Mouse (Mus musculus) liver, embryonic 13.5 days (tissue): ENCODE measurements at regions not wholly inside any gene's neighbourhood (a gene's known extent, or its start where the extent isn't known, plus 50 kb on each side); places are given as distances from the start of the nearest gene placed in this dataset.
A peak's percentile ranks its signal among the peaks of the same experiment; 100 is the strongest.

Source experiments
- ATAC-seq: fragments of 200-750 bp; cut with Nextera tagmentation; 2 replicates; pipeline ENCODE4 v1.8.0; 2017; ENCODE audit warnings: low read depth, mild to moderate bottlenecking, moderate number of reproducible peaks, moderate library complexity
- DNase-seq: peaks from one replicate; pipeline ENCODE4 v3.0.0; 2022
- H3K27ac ChIP-seq: fragments of 300-500 bp; sonication (generic); 2 replicates; pipeline ENCODE4 v1.5.1; 2015; ENCODE audit warnings: moderate library complexity, mild to moderate bottlenecking, inconsistent platforms
- H3K27me3 ChIP-seq: fragments of 300-500 bp; sonication (generic); 2 replicates; pipeline ENCODE4 v1.6.1; 2015; ENCODE audit warnings: mild to moderate bottlenecking, inconsistent platforms
- H3K36me3 ChIP-seq: fragments of 300-500 bp; sonication (generic); 2 replicates; pipeline ENCODE4 v1.6.1; 2015; ENCODE audit warnings: mild to moderate bottlenecking, inconsistent platforms
- H3K4me1 ChIP-seq: fragments of 300-500 bp; sonication (generic); replicated peaks from 2 replicates; pipeline ENCODE4 v1.6.1; 2015; ENCODE audit warnings: inconsistent platforms
- H3K4me2 ChIP-seq: fragments of 300-500 bp; sonication (generic); 2 replicates; pipeline ENCODE4 v1.6.1; 2015; ENCODE audit warnings: inconsistent platforms, mild to moderate bottlenecking, moderate library complexity
- H3K4me3 ChIP-seq: fragments of 300-500 bp; sonication (generic); replicated peaks from 2 replicates; pipeline ENCODE4 v1.5.1; 2015; ENCODE audit warnings: mild to moderate bottlenecking, inconsistent platforms
- H3K9ac ChIP-seq: fragments of 300-500 bp; sonication (generic); 2 replicates; pipeline ENCODE4 v1.6.1; 2015; ENCODE audit warnings: mild to moderate bottlenecking, inconsistent platforms
- H3K9me3 ChIP-seq: fragments of 300-500 bp; sonication (generic); replicated peaks from 2 replicates; pipeline ENCODE4 v1.6.1; 2016; ENCODE audit warnings: inconsistent platforms
- WGBS: fragments of 180-500 bp; shearing (Covaris S2); methylation state at CpG from one replicate; pipeline ENCODE4 v1.1.7; 2015; ENCODE audit not compliant: insufficient replicate concordance; 5-methylcytosine and 5-hydroxymethylcytosine counted together

DNA sequence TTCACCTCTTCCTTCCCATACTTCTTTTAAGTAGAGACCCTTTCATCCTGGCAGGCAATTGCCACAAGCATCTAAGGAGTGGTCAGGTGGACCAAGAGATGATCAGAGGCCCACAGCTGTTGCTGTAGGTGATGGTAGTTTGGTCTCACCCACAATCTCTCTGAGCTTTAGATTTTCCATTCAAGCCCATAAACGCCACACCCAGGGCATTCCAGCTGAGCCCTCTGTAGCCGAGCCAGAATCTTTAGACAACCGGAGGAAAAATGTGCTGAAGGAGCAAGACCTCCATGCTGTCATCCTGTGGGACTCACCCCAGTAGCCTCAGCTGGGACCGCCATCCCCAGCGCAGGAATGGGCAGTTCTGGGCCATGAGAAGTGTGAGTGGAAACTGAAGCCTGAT is 93.7 kb upstream of the Dlx2 start:
- H3K27ac ChIP-seq = no peak overlapping the region
- no peak overlapping the region for H3K4me2 ChIP-seq
- no peak overlapping the region for H3K9ac ChIP-seq
- no peaks in the 10 kb centered on the region for H3K4me1 ChIP-seq
- ATAC-seq = no peak
- no peaks in the 10 kb centered on the region for H3K36me3 ChIP-seq
- no peak for DNase-seq
- WGBS = 76% methylated on average over 5 of the region's 5 CpGs
- H3K9me3 ChIP-seq = no peaks in the 10 kb centered on the region
- H3K4me3 ChIP-seq = no peak overlapping the region
- no peaks in the 10 kb centered on the region for H3K27me3 ChIP-seq

DNA sequence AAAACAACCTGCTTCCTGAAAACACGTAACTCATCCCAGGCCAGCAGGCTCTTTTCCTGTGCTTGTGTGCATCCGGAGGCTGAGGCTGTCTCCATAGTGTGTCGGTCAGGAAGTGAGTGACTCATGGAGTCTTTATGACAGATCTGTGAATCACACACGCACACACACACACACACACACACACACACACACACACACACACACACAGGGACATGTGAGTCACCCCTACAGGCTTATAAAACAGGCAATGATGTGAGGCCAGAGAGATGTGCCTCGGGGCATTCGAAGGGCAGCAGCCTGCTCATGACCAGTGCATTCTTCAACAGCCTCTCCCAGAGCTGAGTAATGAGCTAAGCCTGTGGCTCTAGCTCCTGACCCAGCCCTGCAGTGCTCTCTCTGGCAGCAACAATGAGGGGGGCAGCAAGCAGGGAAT is 97.5 kb upstream of the Dlx2 start:
- no peak overlapping the region for H3K4me3 ChIP-seq
- WGBS = 15% methylated on average over 6 of the region's 6 CpGs
- H3K27me3 ChIP-seq = no peaks in the 10 kb centered on the region
- no peaks in the 10 kb centered on the region for H3K9me3 ChIP-seq
- H3K4me2 ChIP-seq = no peak overlapping the region
- no peaks in the 10 kb centered on the region for H3K36me3 ChIP-seq
- DNase-seq (no peak), ATAC-seq (peak; percentile 36; the same call in 1 of the 2 replicates)
- H3K9ac ChIP-seq = no peak overlapping the region
- H3K27ac ChIP-seq = no peak overlapping the region
- no peaks in the 10 kb centered on the region for H3K4me1 ChIP-seq

DNA sequence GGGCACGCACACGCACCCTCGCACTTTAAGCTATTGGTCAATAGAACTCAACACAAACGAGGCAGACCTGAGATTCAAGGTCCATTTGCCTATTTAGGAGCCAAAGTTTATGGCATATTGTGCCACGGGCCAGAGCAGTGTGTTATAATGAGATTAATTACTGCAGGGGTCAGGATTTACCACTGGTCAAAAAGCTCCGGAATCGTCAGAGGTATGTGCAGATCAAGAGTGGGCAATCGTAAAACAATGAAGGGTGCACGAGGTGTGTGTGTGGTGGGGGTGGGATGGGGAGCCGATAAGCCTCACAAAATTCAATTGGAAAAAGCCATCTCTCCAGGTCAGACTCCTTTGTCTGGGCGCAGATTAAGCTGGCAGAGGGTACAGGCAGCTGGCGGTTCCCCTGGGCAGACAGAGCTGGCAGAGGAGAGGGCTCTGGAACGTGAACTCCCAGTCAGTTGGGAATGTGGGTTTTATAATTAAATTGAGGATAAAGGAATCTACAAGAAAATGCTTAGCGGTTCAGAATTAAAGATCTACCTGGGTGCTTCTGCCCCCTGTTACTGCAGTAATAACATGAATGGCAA is 97.4 kb upstream of the Itga6 start:
- Histone ChIP-seq H3K27ac (no peak overlapping the region), H3K9me3 (no peaks in the 10 kb centered on the region), H3K4me2 (no peak overlapping the region), H3K4me1 (no peaks in the 10 kb centered on the region; the same call in 1 of the 2 replicates), H3K9ac (no peak overlapping the region), H3K36me3 (no peaks in the 10 kb centered on the region), H3K4me3 (no peak overlapping the region), H3K27me3 (no peaks in the 10 kb centered on the region)
- no peak for ATAC-seq
- DNase-seq = no peak
- WGBS = 74% methylated on average over 14 of the region's 14 CpGs

DNA sequence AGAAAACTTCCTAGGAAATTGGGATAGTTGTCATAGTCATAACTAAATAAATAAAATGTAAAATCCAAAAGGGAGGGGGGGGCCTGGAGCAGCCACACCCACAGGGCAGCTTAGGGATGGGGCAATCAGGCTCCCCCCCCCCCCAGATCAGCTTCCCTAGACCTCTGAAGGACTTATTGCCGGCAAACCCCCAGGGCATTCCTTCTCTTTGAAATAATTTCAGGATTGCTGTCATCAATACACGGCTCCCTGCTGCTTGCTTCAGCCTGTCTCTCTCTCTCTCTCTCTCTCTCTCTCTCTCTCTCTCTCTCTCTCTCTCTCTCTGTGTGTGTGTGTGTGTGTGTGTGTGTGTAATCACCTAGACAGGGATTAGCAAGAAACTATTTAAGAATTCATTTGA is 93.8 kb upstream of the Itga6 start:
- Histone ChIP-seq H3K9me3 (no peaks in the 10 kb centered on the region), H3K27ac (no peak overlapping the region), H3K9ac (no peak overlapping the region), H3K27me3 (no peaks in the 10 kb centered on the region), H3K4me2 (no peak overlapping the region), H3K4me1 (peaks cover 18% of the 10 kb centered on the region), H3K4me3 (no peak overlapping the region), H3K36me3 (no peaks in the 10 kb centered on the region)
- DNase-seq (no peak), ATAC-seq (no peak)
- 48% methylated on average over 2 of the region's 2 CpGs for WGBS

DNA sequence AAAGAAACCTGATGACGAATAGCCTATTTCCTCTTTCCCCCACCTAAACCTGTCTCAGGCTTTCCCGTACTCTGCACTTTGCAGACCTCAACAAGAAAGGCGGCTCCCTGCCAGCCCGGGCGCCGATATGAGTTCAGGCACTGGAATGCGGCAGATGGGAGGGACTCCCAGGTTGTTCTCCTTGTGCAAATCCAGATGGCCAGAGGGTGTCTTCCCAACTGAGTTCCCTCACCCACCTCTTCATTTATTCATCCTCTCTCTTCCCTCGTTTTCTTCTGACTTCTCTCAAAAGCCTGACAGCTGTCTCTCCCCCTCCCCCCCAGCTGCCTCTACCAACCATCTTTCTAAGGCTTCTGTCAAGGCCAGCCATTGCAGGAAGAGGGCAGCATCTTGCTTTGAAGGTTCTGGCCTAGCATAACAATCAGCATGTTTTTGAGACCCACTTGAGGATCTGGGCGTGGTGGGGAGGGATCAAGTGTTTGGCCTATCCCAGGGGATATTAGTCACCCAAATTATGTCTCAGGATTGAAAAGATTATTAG is 93.1 kb upstream of the Itga6 start:
- Histone ChIP-seq H3K4me3 (no peak overlapping the region), H3K27ac (no peak overlapping the region), H3K4me2 (no peak overlapping the region), H3K27me3 (no peaks in the 10 kb centered on the region), H3K9me3 (no peaks in the 10 kb centered on the region), H3K4me1 (peaks cover 23% of the 10 kb centered on the region), H3K9ac (no peak overlapping the region), H3K36me3 (no peaks in the 10 kb centered on the region)
- DNase-seq (no peak), ATAC-seq (no peak)
- 32% methylated on average over 9 of the region's 9 CpGs for WGBS

DNA sequence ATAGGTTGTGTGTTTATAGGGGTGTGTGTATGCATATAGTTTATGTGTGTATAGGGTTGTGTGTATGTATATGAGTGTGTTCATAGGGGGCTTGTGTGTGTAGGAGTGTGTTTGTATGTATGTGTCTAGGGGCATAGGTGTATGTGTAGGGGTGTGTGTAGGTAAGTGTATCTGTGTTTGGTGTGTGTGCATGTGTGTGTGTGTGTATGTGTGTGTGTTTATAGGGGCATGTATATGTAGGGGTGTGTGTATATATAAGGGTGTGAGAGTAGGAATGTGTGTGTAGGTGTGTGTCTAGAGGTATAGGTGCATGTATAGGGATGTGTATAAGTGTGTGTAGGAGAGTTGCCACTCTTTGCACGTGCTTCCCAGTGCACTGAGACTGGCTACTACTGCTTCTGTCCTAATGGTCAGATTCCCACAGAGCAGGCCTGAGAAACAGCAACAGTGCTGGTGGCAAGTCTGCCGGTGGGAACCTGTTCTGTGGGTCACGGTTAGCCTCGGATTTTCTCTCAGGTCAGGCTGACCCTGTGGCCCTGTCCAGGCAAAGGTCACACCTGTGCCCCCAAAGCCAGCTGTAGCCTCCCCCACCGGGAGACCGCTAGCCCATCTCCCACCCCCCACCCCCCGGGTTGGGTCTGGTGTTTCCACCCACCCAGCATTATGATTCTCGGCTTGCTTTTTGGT is 90.5 kb upstream of the Itga6 start:
- Histone ChIP-seq H3K4me1 (peaks cover 30% of the 10 kb centered on the region), H3K9ac (peak overlapping the region; percentile 59; the same call in 1 of the 2 replicates), H3K36me3 (no peaks in the 10 kb centered on the region), H3K4me2 (peak overlapping the region; percentile 71), H3K9me3 (no peaks in the 10 kb centered on the region), H3K27ac (no peak overlapping the region; the same call in 1 of the 2 replicates), H3K27me3 (no peaks in the 10 kb centered on the region), H3K4me3 (no peak overlapping the region)
- ATAC-seq (peak; percentile 41; the same call in 1 of the 2 replicates), DNase-seq (no peak)
- WGBS = 35% methylated on average over 8 of the region's 8 CpGs

DNA sequence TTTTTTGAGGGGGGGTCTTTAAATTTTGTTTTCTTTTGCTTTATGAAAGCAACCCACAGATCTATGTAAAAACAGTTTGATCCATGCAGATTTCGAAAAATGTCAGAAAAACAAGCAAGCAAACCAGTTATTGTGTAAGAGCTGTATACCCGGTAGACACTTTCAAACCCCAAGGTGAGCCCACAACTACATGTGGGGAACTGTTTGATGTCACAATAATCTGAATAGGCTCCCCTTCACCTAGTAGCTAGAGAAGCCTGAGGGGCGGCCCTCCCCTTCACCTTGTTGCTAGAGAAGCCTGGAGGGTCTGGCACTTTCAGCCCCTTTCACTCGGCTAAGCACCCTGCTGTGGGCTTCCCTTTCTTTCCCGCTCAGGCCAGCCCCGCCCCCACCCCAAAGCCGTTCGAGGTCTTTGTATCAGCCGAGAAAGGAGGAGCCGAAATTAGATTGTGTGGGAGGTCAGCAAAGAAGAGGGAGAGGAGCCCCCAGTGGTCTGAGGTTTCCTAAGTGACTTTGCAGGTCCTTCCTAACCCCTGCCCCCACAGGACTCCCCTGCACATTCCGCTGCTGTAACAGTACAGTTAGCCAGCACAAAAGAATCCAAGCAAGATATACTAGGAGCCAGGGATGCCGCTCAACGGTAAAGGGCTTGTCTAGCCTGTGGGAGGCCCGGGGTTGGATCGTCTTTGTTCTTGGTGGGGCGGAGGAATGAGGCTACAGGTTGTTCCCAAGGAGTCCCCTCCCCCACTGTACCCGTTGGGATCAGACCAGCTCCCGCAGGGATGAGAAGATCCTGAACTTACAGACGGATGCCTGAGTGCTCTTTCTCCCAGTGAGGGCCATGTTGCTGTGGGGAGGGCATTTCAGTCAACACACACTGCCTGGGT is 89.7 kb upstream of the Itga6 start:
- peak overlapping the region; percentile 47 for H3K4me3 ChIP-seq
- peak; percentile 6 for DNase-seq
- peak overlapping the region; percentile 37; the same call in 1 of the 2 replicates for H3K27ac ChIP-seq
- H3K9me3 ChIP-seq = no peaks in the 10 kb centered on the region
- ATAC-seq = peak; percentile 59
- peaks cover 34% of the 10 kb centered on the region for H3K4me1 ChIP-seq
- no peaks in the 10 kb centered on the region for H3K36me3 ChIP-seq
- no peaks in the 10 kb centered on the region for H3K27me3 ChIP-seq
- H3K9ac ChIP-seq = peak overlapping the region; percentile 59
- 1% methylated on average over 19 of the region's 19 CpGs for WGBS
- peak overlapping the region; percentile 71 for H3K4me2 ChIP-seq

DNA sequence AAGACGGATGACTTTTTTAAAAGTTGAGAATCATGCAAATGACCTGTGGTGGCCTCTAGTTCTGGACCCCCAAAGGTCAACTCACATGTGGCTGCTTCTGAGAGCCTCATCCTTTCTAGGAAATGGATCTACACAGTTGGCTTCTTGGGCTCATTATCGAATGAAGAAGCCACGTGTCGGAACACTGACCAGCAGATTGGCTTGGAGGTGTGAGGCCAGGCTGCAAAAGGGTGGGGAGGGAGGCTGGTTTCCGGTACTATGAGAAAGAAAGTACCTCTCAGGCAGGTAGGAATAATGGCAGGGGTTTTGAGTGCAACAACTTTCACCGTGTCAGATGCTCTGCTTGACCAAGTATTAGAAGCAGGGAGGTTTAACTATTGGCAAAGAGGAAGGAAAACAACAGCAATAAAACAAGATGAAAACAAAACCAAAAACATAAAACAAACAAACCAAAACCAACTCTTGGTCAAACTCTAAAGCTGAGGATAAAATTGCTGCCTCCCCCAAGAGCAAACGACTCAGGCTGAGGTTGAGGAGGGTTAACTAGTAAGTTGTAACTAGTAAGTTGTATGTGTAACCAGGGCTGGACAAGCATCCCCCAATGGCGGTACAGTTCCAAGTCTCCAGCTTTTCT is 88.7 kb upstream of the Itga6 start:
- H3K27ac ChIP-seq = 0 out of 2 replicates have a peak overlapping the region, but pooled peaks have one; percentile 23
- H3K27me3 ChIP-seq = no peaks in the 10 kb centered on the region
- no peaks in the 10 kb centered on the region for H3K9me3 ChIP-seq
- H3K4me3 ChIP-seq = no peak overlapping the region
- H3K36me3 ChIP-seq = no peaks in the 10 kb centered on the region
- DNase-seq (no peak), ATAC-seq (no peak)
- H3K4me2 ChIP-seq = peak overlapping the region; percentile 71
- WGBS = 28% methylated on average over 8 of the region's 8 CpGs
- no peak overlapping the region for H3K9ac ChIP-seq
- H3K4me1 ChIP-seq = peaks cover 38% of the 10 kb centered on the region

DNA sequence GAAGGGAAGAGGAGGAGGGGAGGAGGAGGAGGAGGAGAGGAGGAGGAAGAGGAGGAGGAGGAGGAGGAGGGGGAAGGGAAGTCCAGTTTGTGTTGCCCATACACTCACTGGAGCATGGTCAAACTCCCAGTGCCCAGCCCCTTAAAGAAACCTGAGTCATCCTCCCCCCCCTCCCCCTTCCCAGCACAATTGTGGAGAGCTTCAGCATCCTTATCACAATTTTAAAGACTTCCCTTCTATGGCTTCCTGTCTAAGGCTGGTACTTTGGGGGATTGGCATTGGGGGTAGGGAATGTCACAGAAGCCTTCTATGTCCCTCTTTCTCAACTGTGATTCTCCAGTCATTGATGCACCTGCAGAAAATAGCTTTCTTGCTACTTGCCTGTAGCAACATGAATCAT is 84.0 kb upstream of the Itga6 start:
- Histone ChIP-seq H3K9me3 (no peaks in the 10 kb centered on the region), H3K4me1 (peaks cover 57% of the 10 kb centered on the region), H3K27me3 (no peaks in the 10 kb centered on the region), H3K4me2 (no peak overlapping the region), H3K27ac (peak overlapping the region; percentile 40), H3K36me3 (no peaks in the 10 kb centered on the region), H3K9ac (no peak overlapping the region), H3K4me3 (no peak overlapping the region)
- ATAC-seq (peak; percentile 43; the same call in 1 of the 2 replicates), DNase-seq (no peak)

DNA sequence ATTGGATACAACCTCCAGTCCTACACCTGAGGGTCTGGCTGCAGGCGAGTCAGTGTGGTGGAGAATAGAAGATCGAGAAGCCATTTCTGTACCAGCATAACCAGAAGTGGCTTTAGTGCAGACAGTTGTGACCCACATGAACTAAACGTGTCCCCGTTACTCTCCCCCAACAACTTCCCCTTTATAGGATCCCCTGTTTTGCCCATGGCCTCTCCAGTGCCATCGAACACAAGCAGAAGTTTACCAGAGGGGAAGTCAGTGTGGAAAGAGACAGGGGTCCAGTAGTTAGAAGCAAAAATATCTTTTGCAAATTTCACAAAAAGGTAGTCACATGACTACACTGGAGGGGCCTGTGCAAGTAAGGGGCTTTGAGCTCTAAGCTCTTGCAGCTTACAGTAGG is 83.4 kb upstream of the Itga6 start:
- Histone ChIP-seq H3K9me3 (no peaks in the 10 kb centered on the region), H3K4me1 (peaks cover 51% of the 10 kb centered on the region), H3K36me3 (no peaks in the 10 kb centered on the region), H3K4me2 (no peak overlapping the region), H3K4me3 (no peak overlapping the region), H3K27me3 (no peaks in the 10 kb centered on the region), H3K27ac (peak overlapping the region; percentile 40), H3K9ac (no peak overlapping the region)
- 24% methylated on average over 5 of the region's 5 CpGs for WGBS
- DNase-seq = no peak
- 0 out of 2 replicates have a peak, but pooled peaks have one; percentile 36 for ATAC-seq

DNA sequence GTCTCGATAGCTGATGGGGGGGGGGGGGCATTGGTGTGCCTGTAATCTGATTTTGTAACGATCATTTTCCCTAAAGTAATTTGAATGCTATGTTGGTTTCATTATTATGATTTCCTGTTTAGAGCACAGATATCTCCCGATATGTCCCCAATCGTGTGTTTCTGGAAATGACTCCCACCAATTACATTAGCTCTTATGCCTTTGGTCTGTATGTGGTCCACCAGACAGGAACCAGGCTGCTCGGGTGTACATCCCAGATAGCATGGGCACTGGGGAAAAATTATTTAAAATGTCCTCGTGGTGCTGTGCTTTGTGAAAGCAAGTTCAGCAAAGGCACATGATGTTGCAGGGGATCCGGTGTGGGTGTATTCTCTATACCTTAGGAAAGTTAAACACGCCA is 82.0 kb upstream of the Itga6 start:
- Histone ChIP-seq H3K36me3 (no peaks in the 10 kb centered on the region), H3K9me3 (no peaks in the 10 kb centered on the region), H3K4me2 (no peak overlapping the region), H3K4me1 (peaks cover 47% of the 10 kb centered on the region), H3K27me3 (no peaks in the 10 kb centered on the region), H3K9ac (no peak overlapping the region), H3K27ac (no peak overlapping the region; the same call in 1 of the 2 replicates), H3K4me3 (no peak overlapping the region)
- WGBS = 27% methylated on average over 8 of the region's 8 CpGs
- ATAC-seq (no peak), DNase-seq (no peak)
